9 mouse cellular contexts compared by ENCODE assay signal in the genomic region with DNA sequence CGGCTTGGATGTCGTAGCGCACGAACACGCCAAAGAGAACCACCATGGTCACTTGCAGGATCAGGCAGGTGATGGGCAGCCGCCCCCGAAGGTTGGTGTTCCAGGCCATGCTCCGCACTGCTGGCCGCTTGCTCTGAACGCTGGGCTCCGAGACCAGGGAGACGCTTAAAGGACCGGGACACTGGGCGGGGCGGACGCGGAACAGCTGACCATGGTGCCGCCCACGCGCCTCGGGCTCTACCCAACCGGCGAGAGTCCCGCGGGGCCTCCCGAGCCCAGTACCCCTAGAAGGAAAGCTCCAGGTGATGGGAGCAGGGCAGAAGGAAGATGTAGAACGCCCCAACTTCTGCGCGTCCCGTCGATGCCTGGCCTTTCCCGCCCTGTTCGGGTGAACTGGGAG. TPM values are rescaled to one million over a fixed set of nuclear protein-coding genes. Genes with fewer than 3 reads are reported as not detected.
DNase-seq lines count a peak whose midpoint lies in the region; ATAC-seq and TF ChIP-seq lines count a peak whose summit lies in the region.
"Had no signal": no experiment of that assay in that cellular context is flagged by ENCODE, and none has a peak within 500 bp of the region (broad histone marks: within the 10 kb centered on the region; RNA-seq: fewer than 3 reads in every experiment).

A gene (minus strand): TSS at position 240 of the 400 bp plus-strand sequence.

- H3K9ac ChIP-seq in forebrain, embryonic 15.5 days (replicated peaks): no peak within 1 kb of the TSS
- no peak within 1 kb of the TSS for H3K9ac ChIP-seq in limb, embryonic 11.5 days (ENCODE audit: low read length)
- H3K9ac ChIP-seq: liver, embryonic 14.5 days had no signal

- no peak for DNase-seq in heart, embryonic 10.5 days (ENCODE audit: low spot score)
- no peak for DNase-seq in heart, adult 11 months
- peak; percentile 35 for DNase-seq in limb, embryonic 11.5 days (ENCODE audit: low spot score)
- DNase-seq in spleen, postnatal 10 days (ENCODE audit: low spot score in 2 of 2): no peak
- no peak for DNase-seq in right cerebral cortex, postnatal 36 days (ENCODE audit: low spot score in 2 of 2)

- H3K36me3 ChIP-seq in heart, embryonic 10.5 days: no peaks in the 10 kb centered on the region
- no peaks in the 10 kb centered on the region for H3K36me3 ChIP-seq in E14TG2a.4 (ENCODE audit: insufficient read depth, low read length)
- H3K36me3 ChIP-seq in forebrain, embryonic 15.5 days: no peaks in the 10 kb centered on the region
- no peaks in the 10 kb centered on the region for H3K36me3 ChIP-seq in limb, embryonic 11.5 days (ENCODE audit: control insufficient read depth, insufficient read depth, low read length)

- TF ChIP-seq CTCF in E14TG2a.4 (conservative IDR thresholded peaks at IDR 0.05; ENCODE audit: low read length): no peak

- H3K4me2 ChIP-seq in forebrain, embryonic 15.5 days (replicated peaks): peak within 1 kb of the TSS; percentile 43
- peak within 1 kb of the TSS; percentile 25; the same call in 1 of the 2 replicates for H3K4me2 ChIP-seq in limb, embryonic 11.5 days (ENCODE audit: low read depth, severe bottlenecking)

- H3K27ac ChIP-seq in heart, embryonic 10.5 days: no peak within 1 kb of the TSS
- no peak within 1 kb of the TSS for H3K27ac ChIP-seq in forebrain, embryonic 15.5 days (replicated peaks)
- H3K27ac ChIP-seq in limb, embryonic 11.5 days (replicated peaks; ENCODE audit: low read depth, low read length): no peak within 1 kb of the TSS
- H3K27ac ChIP-seq: liver, embryonic 14.5 days had no signal

- peak within 1 kb of the TSS; percentile 42 for H3K4me3 ChIP-seq in heart, embryonic 10.5 days
- peak within 1 kb of the TSS; percentile 75 for H3K4me3 ChIP-seq in E14TG2a.4 (replicated peaks; ENCODE audit: low read length)
- H3K4me3 ChIP-seq in forebrain, embryonic 15.5 days: peak within 1 kb of the TSS; percentile 19; the same call in 1 of the 2 replicates
- 0 out of 2 replicates have a peak within 1 kb of the TSS, but pooled peaks have one; percentile 15 for H3K4me3 ChIP-seq in limb, embryonic 11.5 days (ENCODE audit: low read depth, low read length)

- H3K9me3 ChIP-seq in heart, embryonic 10.5 days: no peaks in the 10 kb centered on the region
- no peaks in the 10 kb centered on the region for H3K9me3 ChIP-seq in E14TG2a.4 (ENCODE audit: low read length)
- no peaks in the 10 kb centered on the region for H3K9me3 ChIP-seq in forebrain, embryonic 15.5 days
- no peaks in the 10 kb centered on the region for H3K9me3 ChIP-seq in limb, embryonic 11.5 days (ENCODE audit: control insufficient read depth, low read length)

- WGBS in heart, embryonic 10.5 days: 9% methylated on average over 33 of the region's 33 CpGs
- WGBS in forebrain, embryonic 15.5 days: 7% methylated on average over 29 of the region's 33 CpGs
- WGBS in limb, embryonic 11.5 days: 6% methylated on average over 33 of the region's 33 CpGs

- peaks cover 76% of the 10 kb centered on the region for H3K27me3 ChIP-seq in heart, embryonic 10.5 days (ENCODE audit: insufficient read depth, poor library complexity, severe bottlenecking)
- peaks cover 68% of the 10 kb centered on the region for H3K27me3 ChIP-seq in E14TG2a.4 (ENCODE audit: insufficient read depth, low read length)
- peaks cover 19% of the 10 kb centered on the region for H3K27me3 ChIP-seq in forebrain, embryonic 15.5 days
- peaks cover 37% of the 10 kb centered on the region for H3K27me3 ChIP-seq in limb, embryonic 11.5 days (ENCODE audit: control insufficient read depth, insufficient read depth, low read length)

- ATAC-seq in forebrain, embryonic 15.5 days (replicated peaks): no peak
- no peak for ATAC-seq in limb, embryonic 11.5 days (ENCODE audit: insufficient number of reproducible peaks, low FRiP score, low TSS enrichment, low read depth)
- no peak for ATAC-seq in monocyte, adult 5-6 weeks (replicated peaks; ENCODE audit: insufficient number of reproducible peaks, low FRiP score, low TSS enrichment, poor library complexity, severe bottlenecking)

- peaks cover 6% of the 10 kb centered on the region for H3K4me1 ChIP-seq in heart, embryonic 10.5 days
- H3K4me1 ChIP-seq in E14TG2a.4 (replicated peaks; ENCODE audit: low read depth, low read length): peaks cover 8% of the 10 kb centered on the region; the same call in 1 of the 2 replicates
- peaks cover 6% of the 10 kb centered on the region for H3K4me1 ChIP-seq in forebrain, embryonic 15.5 days
- no peaks in the 10 kb centered on the region for H3K4me1 ChIP-seq in limb, embryonic 11.5 days (ENCODE audit: control insufficient read depth, insufficient read depth, low read length)

RNA-seq across cellular contexts. Expression of the gene that starts here (rescaled TPM):
- not detected in 2 replicates for polyA plus RNA-seq in heart, embryonic 10.5 days (2016; fragmentation: Nextera tagmentation; extraction: Ambion mirVana)
- 1.8 and 3.9 TPM in 2 replicates for polyA plus RNA-seq in forebrain, embryonic 15.5 days (2015; fragmentation: Nextera tagmentation; extraction: Ambion mirVana)
- not detected in 2 replicates for polyA plus RNA-seq in limb, embryonic 11.5 days (2014; fragmentation: Nextera tagmentation; extraction: Ambion mirVana)
- total RNA-seq in monocyte, adult 5-6 weeks (2017): not detected in 3 replicates

Comparison
In these comparisons a context has a peak if more than half of its experiments do, and no peak if none do; other contexts are left out.
1. Peak in DNase-seq, H3K4me3 ChIP-seq and H3K4me2 ChIP-seq in limb, embryonic 11.5 days; RNA of the gene not detected or under 1 TPM.
2. H3K4me3 ChIP-seq: peak in every context shown above with its lines; median percentile 75 in E14TG2a.4; 42 in heart, embryonic 10.5 days; 19 in forebrain, embryonic 15.5 days; 15 in limb, embryonic 11.5 days.